Mouse (Mus musculus) bone marrow, adult 2 months (tissue): ENCODE results near the gene Zc3h15.

Source experiments
- CTCF ChIP-seq: fragments of 200-500 bp; IDR thresholded peaks from 2 replicates; pipeline ENCODE4 v1.5.1; 2011; ENCODE audit warnings: low read length, control low read depth; ENCODE audit not compliant: control insufficient read depth, insufficient read depth
- POLR2A ChIP-seq: fragments of 200-500 bp; IDR thresholded peaks from 2 replicates; pipeline ENCODE4 v1.6.1; 2011; ENCODE audit warnings: low read depth, mild to moderate bottlenecking, control low read depth, low read length, borderline replicate concordance; ENCODE audit not compliant: control insufficient read depth

DNA sequence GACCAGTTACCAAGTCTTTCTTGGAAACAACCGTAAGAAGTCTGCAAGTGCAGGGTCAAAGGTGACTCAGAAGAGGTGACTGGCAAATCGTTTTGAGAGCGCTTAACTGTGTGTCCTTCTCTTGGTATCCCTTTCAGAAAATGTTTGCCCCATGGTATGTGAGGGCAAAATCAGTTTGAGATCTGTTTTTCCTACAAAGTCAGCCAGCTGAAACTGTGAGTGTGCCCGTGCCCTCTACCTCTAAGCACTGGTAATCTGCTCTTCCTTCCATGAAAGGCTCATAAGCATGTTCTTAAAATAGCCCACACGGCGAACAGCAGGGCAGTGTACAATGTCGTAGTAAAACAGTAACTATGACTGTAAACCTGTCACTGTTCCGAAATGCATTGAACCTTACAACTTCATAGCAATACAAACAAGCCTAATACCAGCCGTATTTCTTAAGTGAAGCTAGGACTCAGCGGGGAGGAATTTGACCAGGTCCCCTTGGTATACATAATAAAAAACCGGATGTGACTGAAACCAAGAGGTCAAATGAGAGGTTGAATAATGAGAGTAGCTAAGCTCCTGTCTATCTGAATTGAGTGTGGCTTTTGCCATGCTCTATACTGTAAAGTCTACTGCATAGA, 65.8 kb downstream of the Zc3h15 start:
- TF ChIP-seq POLR2A (no peak), CTCF (no peak)
